Mouse (Mus musculus): ENCODE results near the gene Apobec3. TPM values are rescaled to one million over a fixed set of nuclear protein-coding genes. Genes with fewer than 3 reads are reported as not detected.
A peak's percentile ranks its signal among the peaks of the same experiment; 100 is the strongest.

Apobec3 gene
- polyA plus RNA-seq, 1 experiment, result 140 TPM

DNA sequence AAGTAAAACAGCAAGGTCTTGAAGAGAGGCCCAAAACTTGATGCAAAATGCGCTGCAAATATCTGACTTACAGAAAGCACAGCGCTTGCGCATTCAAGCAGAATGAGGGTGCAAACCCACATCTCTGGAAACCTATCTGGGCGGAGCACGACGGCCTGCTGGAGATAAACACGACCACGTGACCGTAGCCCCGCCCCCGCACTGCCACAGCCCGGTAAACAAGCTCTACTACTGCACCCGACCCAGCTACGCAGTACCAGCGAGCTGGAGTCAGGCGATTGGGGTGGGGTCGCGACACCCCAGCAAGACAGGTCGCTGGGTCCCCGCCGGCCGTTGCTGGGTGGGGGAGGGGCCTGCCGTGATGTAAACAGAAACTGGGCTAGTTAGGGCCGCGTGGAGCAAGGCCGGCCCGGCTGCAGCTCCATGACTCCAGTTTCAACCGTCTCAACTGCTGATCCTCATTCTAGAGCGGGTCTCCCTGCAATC is 36.2 kb downstream of the Apobec3 start:
- Histone ChIP-seq H3K4me3 (replicated peaks; ENCODE audit: control insufficient read depth, low read depth, low read length) (peak overlapping the region; percentile 67), H3K4me1 (ENCODE audit: control insufficient read depth, insufficient read depth, low read length) (no peaks in the 10 kb centered on the region; the same call in 1 of the 2 replicates), H3K27ac (ENCODE audit: control insufficient read depth, insufficient read depth, low read depth, low read length, poor library complexity) (peak overlapping the region; percentile 94)
- WGBS, result under 1% methylated on average over 29 of the region's 29 CpGs
- TF ChIP-seq CTCF (IDR thresholded peaks at IDR 0.05; ENCODE audit: control insufficient read depth, insufficient read depth, low read length) (no peak), POLR2A (IDR thresholded peaks at IDR 0.05; ENCODE audit: borderline replicate concordance, control insufficient read depth, low read depth, low read length) (peak; percentile 97; the same call in 1 of the 2 replicates)

DNA sequence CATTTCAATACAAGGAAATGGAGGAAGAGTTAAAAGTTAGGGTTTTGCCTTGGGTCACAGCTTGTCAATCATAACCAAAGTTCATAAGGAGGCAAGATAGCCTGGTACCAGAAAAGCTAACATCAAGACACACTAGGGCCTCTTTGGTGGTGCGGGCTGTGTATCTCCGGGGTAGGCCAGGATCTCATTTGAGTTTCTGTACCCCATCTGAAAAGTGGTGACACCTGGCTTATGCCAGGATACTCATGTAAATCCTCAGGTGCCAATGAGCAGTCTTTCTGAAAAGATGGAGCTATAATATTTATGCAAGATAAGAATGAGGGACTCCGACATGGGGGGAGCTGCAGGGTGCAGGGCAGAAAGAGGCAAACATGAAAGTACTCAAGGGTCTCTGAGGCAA is 36.9 kb downstream of the Apobec3 start:
- H3K27ac ChIP-seq (ENCODE audit: control insufficient read depth, insufficient read depth, low read depth, low read length, poor library complexity), result peak overlapping the region; percentile 94
- TF ChIP-seq CTCF (IDR thresholded peaks at IDR 0.05; ENCODE audit: control insufficient read depth, insufficient read depth, low read length), result no peak
- no peak for TF ChIP-seq POLR2A (IDR thresholded peaks at IDR 0.05; ENCODE audit: borderline replicate concordance, control insufficient read depth, low read depth, low read length)
- peak overlapping the region; percentile 7 for H3K4me3 ChIP-seq (replicated peaks; ENCODE audit: control insufficient read depth, low read depth, low read length)
- 86% methylated on average over 3 of the region's 3 CpGs for whole genome bisulfite sequencing
- H3K4me1 ChIP-seq (ENCODE audit: control insufficient read depth, insufficient read depth, low read length), result no peaks in the 10 kb centered on the region; the same call in 1 of the 2 replicates

DNA sequence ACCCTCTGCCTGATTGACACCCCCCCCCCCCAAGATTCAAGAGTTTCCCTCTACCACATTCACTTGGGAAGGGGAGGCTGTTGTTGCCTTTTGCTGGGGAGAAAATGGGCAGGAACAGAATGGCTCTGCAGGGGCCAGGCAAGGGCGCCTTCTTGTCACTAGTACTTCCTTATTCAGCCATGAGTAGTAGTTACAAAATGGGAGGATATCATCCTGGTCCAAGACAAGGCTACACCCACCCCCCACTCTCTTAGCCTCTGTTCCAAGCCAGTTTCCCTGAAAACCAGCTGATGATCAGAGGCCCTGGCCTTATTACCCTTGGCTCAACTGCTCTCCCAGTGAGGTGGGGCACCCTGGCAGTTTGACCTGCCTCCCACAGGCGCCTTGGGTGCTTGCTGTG is 37.3 kb downstream of the Apobec3 start:
- no peak for TF ChIP-seq CTCF (IDR thresholded peaks at IDR 0.05; ENCODE audit: control insufficient read depth, insufficient read depth, low read length)
- TF ChIP-seq POLR2A (IDR thresholded peaks at IDR 0.05; ENCODE audit: borderline replicate concordance, control insufficient read depth, low read depth, low read length), result no peak
- WGBS, result 61% methylated on average over 2 of the region's 2 CpGs
- no peak overlapping the region for H3K4me3 ChIP-seq (replicated peaks; ENCODE audit: control insufficient read depth, low read depth, low read length)
- peak overlapping the region; percentile 94 for H3K27ac ChIP-seq (ENCODE audit: control insufficient read depth, insufficient read depth, low read depth, low read length, poor library complexity)
- H3K4me1 ChIP-seq (ENCODE audit: control insufficient read depth, insufficient read depth, low read length), result no peaks in the 10 kb centered on the region; the same call in 1 of the 2 replicates

DNA sequence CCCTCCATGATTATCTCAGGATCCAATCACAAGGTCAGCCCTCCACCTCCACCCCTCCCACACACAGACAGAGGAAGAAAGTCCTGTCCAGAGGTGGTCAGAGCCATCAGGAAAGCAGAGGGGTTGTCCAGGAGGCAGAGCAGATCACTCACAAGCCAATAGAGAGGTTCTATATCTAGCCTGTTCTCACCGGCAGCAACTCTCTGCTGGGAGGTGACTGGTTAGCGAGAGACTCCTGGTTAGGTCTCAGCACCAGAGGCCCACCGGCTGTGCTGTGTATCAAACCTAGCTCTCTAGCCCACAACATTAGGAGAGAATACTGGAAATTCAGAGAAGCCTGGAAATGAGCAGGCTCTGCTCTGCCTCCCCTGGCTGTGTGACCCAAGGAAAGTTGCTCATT is 38.3 kb downstream of the Apobec3 start:
- H3K4me1 ChIP-seq (ENCODE audit: control insufficient read depth, insufficient read depth, low read length), result no peaks in the 10 kb centered on the region; the same call in 1 of the 2 replicates
- no peak overlapping the region for H3K4me3 ChIP-seq (replicated peaks; ENCODE audit: control insufficient read depth, low read depth, low read length)
- H3K27ac ChIP-seq (ENCODE audit: control insufficient read depth, insufficient read depth, low read depth, low read length, poor library complexity), result no peak overlapping the region
- 89% methylated on average over 3 of the region's 3 CpGs for WGBS
- TF ChIP-seq CTCF (IDR thresholded peaks at IDR 0.05; ENCODE audit: control insufficient read depth, insufficient read depth, low read length), result no peak
- no peak for TF ChIP-seq POLR2A (IDR thresholded peaks at IDR 0.05; ENCODE audit: borderline replicate concordance, control insufficient read depth, low read depth, low read length)

DNA sequence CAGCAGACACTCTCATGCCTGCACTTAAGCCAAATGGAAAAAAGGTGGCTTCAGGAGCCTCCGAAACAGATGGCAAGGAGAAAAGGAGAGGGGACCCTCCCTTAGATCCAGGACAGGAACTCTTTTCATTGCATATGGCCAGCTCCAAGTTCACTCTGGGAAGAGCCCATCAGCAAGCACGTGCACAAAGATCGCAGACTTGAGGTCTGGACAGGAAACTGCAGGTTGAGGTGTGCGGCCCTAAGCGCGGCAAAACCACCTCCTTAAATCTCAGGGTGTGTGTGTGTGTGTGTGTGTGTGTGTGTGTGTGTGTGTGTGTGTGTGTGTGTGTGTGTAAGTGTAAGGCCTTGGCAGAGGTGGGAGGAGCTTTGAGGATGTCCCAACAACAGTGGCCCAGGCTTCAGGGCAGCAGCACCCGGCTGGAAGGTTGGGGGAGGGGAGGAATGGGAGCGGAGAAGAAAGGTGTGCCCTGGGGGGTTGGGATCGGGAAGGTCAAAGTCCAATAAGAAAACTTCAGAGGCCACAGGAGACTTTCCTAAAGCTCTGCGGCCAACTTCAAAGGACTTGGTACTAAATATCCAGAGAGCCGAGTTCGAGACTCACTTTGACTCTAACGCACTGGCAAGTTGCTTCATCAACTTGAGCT is 40.2 kb downstream of the Apobec3 start:
- TF ChIP-seq CTCF (IDR thresholded peaks at IDR 0.05; ENCODE audit: control insufficient read depth, insufficient read depth, low read length), result no peak
- Histone ChIP-seq H3K4me1 (ENCODE audit: control insufficient read depth, insufficient read depth, low read length) (no peaks in the 10 kb centered on the region; the same call in 1 of the 2 replicates), H3K27ac (ENCODE audit: control insufficient read depth, insufficient read depth, low read depth, low read length, poor library complexity) (peak overlapping the region; percentile 91), H3K4me3 (replicated peaks; ENCODE audit: control insufficient read depth, low read depth, low read length) (peak overlapping the region; percentile 78)
- WGBS, result 39% methylated on average over 13 of the region's 13 CpGs

DNA sequence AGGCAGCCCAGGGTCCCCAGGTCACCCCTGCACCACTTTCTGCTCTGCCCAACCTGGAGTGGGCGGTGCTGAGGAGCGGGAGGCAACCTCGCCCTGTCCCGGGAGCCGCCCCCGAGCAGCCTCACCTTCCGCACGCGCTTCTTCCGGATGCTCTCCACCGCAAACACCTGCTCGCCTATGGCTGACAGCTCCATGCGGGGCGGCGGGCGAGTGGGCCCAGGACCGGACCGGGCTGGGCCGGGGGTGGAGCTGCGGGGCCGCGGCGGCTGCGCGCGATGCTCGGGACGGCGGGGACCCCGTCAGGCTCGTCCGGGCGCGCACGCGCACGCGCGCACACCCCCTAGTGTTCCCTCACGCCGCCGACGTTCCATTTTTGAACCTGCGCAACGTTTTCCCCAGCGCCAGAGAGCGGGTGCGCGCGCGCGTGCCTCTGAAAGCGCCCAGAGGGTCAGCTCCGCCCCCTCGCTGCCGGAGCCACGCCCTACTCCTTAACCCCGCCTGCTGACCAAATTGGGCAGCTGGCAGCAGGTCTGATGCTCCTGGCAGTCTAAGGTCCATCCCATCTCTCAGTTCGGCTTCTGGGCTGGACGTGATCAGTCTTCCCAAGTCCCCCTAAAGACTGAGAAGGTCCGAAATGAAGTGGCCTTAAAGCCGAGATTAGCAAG is 41.0 kb downstream of the Apobec3 start:
- WGBS, result under 1% methylated on average over 62 of the region's 62 CpGs
- peak overlapping the region; percentile 91 for H3K27ac ChIP-seq (ENCODE audit: control insufficient read depth, insufficient read depth, low read depth, low read length, poor library complexity)
- H3K4me1 ChIP-seq (ENCODE audit: control insufficient read depth, insufficient read depth, low read length), result no peaks in the 10 kb centered on the region; the same call in 1 of the 2 replicates

DNA sequence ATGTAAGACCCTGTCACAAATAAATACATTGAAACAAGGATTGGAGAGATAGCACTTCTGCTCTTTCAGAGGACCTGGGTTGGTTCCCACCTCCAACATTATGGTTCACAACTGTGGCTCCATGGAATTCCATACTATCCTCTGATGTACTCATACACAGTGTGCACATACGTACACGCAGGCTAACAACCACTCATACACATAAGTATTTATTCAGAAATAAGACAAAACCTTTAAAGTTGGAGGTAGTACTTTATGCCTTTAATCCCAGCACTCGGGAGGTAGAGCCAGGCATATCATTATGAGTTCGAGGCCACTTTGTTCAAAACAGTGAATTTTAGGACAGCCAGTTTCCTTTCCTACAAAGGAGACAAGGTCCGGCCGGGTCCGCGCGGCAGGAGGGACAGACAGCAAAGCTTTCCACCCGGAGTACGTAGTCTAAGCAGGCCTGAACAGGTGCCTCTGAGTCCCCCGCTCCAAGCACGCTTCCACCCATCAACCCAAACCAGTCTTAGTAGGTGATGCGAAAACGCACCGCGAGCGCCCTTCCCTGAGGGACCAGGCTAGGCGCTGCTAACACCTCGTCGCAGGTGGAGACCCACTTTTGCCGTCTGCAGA is 41.7 kb downstream of the Apobec3 start:
- 26% methylated on average over 22 of the region's 22 CpGs for WGBS
- Histone ChIP-seq H3K27ac (ENCODE audit: control insufficient read depth, insufficient read depth, low read depth, low read length, poor library complexity) (no peak overlapping the region), H3K4me3 (replicated peaks; ENCODE audit: control insufficient read depth, low read depth, low read length) (no peak overlapping the region), H3K4me1 (ENCODE audit: control insufficient read depth, insufficient read depth, low read length) (no peaks in the 10 kb centered on the region; the same call in 1 of the 2 replicates)
- no peak for TF ChIP-seq CTCF (IDR thresholded peaks at IDR 0.05; ENCODE audit: control insufficient read depth, insufficient read depth, low read length)
- TF ChIP-seq POLR2A (IDR thresholded peaks at IDR 0.05; ENCODE audit: borderline replicate concordance, control insufficient read depth, low read depth, low read length), result no peak

More for the DNA sequence above, 41.0 kb downstream of the Apobec3 start:
- TF ChIP-seq POLR2A (IDR thresholded peaks at IDR 0.05; ENCODE audit: borderline replicate concordance, control insufficient read depth, low read depth, low read length), result no peak
- no peak for TF ChIP-seq CTCF (IDR thresholded peaks at IDR 0.05; ENCODE audit: control insufficient read depth, insufficient read depth, low read length)
- peak overlapping the region; percentile 78 for H3K4me3 ChIP-seq (replicated peaks; ENCODE audit: control insufficient read depth, low read depth, low read length)

Data from bone marrow, adult 2 months (tissue).